Mouse (Mus musculus) layer of hippocampus, adult 8-10 months (tissue): ENCODE measurements around the gene Kat7. TPM values are rescaled to one million over a fixed set of nuclear protein-coding genes. Genes with fewer than 3 reads are reported as not detected.

Experiments used
- DNase-seq, 2 experiments: peaks; one replicate each; pipeline ENCODE4 v3.0.0; 2022; ENCODE audit warnings: low spot score in 2 of 2
- total RNA-seq, 4 experiments: library from RNA; stranded (reverse); gene quantifications; 2 replicates each; pipeline ENCODE4 v1.2.4; 2022

The Kat7 gene
- total RNA-seq = 10 to 100 TPM; 73.3 to 86.4 (median 84.0) TPM

GRCm38 (mm10) chr11:95310007-95310647 is at the start of gene Kat7:
Gene Kat7, minus strand, starts transcription at chr11:95310246.
- peak; percentile 99 for DNase-seq

GRCm38 (mm10) chr11:95358263-95358662 is 48.2 kb upstream of the Kat7 start:
- no peak for DNase-seq

- no peak for DNase-seq
Measured at GRCm38 (mm10) chr11:95356469-95357273, 46.6 kb upstream of the Kat7 start.

- no peak for DNase-seq
Measured at GRCm38 (mm10) chr11:95356039-95356438, 46.0 kb upstream of the Kat7 start.

- DNase-seq = no peak
Measured at GRCm38 (mm10) chr11:95355661-95356011, 45.6 kb upstream of the Kat7 start.

- DNase-seq = no peak
Measured at GRCm38 (mm10) chr11:95354945-95355660, 45.1 kb upstream of the Kat7 start.

GRCm38 (mm10) chr11:95354228-95354944 is 44.3 kb upstream of the Kat7 start:
- DNase-seq = no peak

GRCm38 (mm10) chr11:95353226-95353625 is 43.2 kb upstream of the Kat7 start:
- DNase-seq = no peak

- no peak for DNase-seq
Measured at GRCm38 (mm10) chr11:95352686-95353085, 42.6 kb upstream of the Kat7 start.

- no peak for DNase-seq
Measured at GRCm38 (mm10) chr11:95350960-95351359, 40.9 kb upstream of the Kat7 start.

GRCm38 (mm10) chr11:95350289-95350688 is 40.2 kb upstream of the Kat7 start:
- no peak for DNase-seq

- DNase-seq = no peak
Measured at GRCm38 (mm10) chr11:95344181-95344580, 34.1 kb upstream of the Kat7 start.

GRCm38 (mm10) chr11:95343180-95343579 is 33.1 kb upstream of the Kat7 start:
- DNase-seq = no peak

- no peak for DNase-seq
Measured at GRCm38 (mm10) chr11:95340664-95341063, 30.6 kb upstream of the Kat7 start.

- DNase-seq = no peak
Measured at GRCm38 (mm10) chr11:95340259-95340658, 30.2 kb upstream of the Kat7 start.

- DNase-seq = no peak
Measured at GRCm38 (mm10) chr11:95339471-95340021, 29.5 kb upstream of the Kat7 start.

- no peak for DNase-seq
Measured at GRCm38 (mm10) chr11:95337846-95338342, 27.8 kb upstream of the Kat7 start.

GRCm38 (mm10) chr11:95337129-95337813 is 27.2 kb upstream of the Kat7 start:
- peak in 1 of 2 experiments; percentile 29 for DNase-seq

GRCm38 (mm10) chr11:95336568-95337128 is 26.6 kb upstream of the Kat7 start, which contains the start of gene Fam117a:
Gene Fam117a, plus strand, starts transcription at chr11:95337018.
- peak; percentile 68 to 77 for DNase-seq

GRCm38 (mm10) chr11:95334448-95335060 is 24.5 kb upstream of the Kat7 start:
- no peak for DNase-seq
